ENCODE assay signal across 16 mouse cellular contexts in genomic region chr10:4347591-4347990, GRCm38 (mm10). TPM values are rescaled to one million over a fixed set of nuclear protein-coding genes. Genes with fewer than 3 reads are reported as not detected.
DNase-seq lines count a peak whose midpoint lies in the region; ATAC-seq and TF ChIP-seq lines count a peak whose summit lies in the region.
"Had no signal": no experiment of that assay in that cellular context is flagged by ENCODE, and none has a peak within 500 bp of the region (broad histone marks: within the 10 kb centered on the region; RNA-seq: fewer than 3 reads in every experiment).

No protein-coding gene starts in this region.

- H3K9ac ChIP-seq in hindbrain, embryonic 12.5 days, result no peak overlapping the region
- no peak overlapping the region for H3K9ac ChIP-seq in hindbrain, embryonic 13.5 days
- H3K9ac ChIP-seq: embryonic facial prominence, embryonic 15.5 days; liver, embryonic 13.5 days; lung, embryonic 15.5 days; stomach, embryonic 15.5 days had no signal

- peaks cover 6% of the 10 kb centered on the region; the same call in 1 of the 2 replicates for H3K4me1 ChIP-seq in hindbrain, embryonic 12.5 days
- peaks cover 7% of the 10 kb centered on the region for H3K4me1 ChIP-seq in hindbrain, embryonic 13.5 days (replicated peaks)
- peaks cover 14% of the 10 kb centered on the region for H3K4me1 ChIP-seq in testis, adult 2 months (ENCODE audit: control insufficient read depth, insufficient read depth, low read length)

- H3K4me2 ChIP-seq in hindbrain, embryonic 12.5 days (replicated peaks), result no peak overlapping the region
- no peak overlapping the region for H3K4me2 ChIP-seq in hindbrain, embryonic 13.5 days

- no peaks in the 10 kb centered on the region for H3K36me3 ChIP-seq in hindbrain, embryonic 12.5 days
- H3K36me3 ChIP-seq in hindbrain, embryonic 13.5 days, result no peaks in the 10 kb centered on the region
- no peaks in the 10 kb centered on the region for H3K36me3 ChIP-seq in testis, adult 2 months (ENCODE audit: control insufficient read depth, insufficient read depth, low read length)
- H3K36me3 ChIP-seq: embryonic facial prominence, embryonic 15.5 days; liver, embryonic 13.5 days; lung, embryonic 15.5 days; stomach, embryonic 15.5 days had no signal

- H3K4me3 ChIP-seq in hindbrain, embryonic 12.5 days, result no peak overlapping the region
- no peak overlapping the region for H3K4me3 ChIP-seq in hindbrain, embryonic 13.5 days
- peak overlapping the region; percentile 90 for H3K4me3 ChIP-seq in testis, adult 2 months (ENCODE audit: control insufficient read depth, low read depth, low read length)

- no peak overlapping the region for H3K27ac ChIP-seq in hindbrain, embryonic 12.5 days
- H3K27ac ChIP-seq in hindbrain, embryonic 13.5 days, result no peak overlapping the region
- peak overlapping the region; percentile 96 for H3K27ac ChIP-seq in testis, adult 2 months (ENCODE audit: control insufficient read depth, insufficient read depth, low read depth, low read length)
- H3K27ac ChIP-seq: embryonic facial prominence, embryonic 15.5 days; gastrocnemius, adult 2 months; heart, embryonic 13.5 days; liver, embryonic 13.5 days; lung, embryonic 15.5 days; stomach, embryonic 15.5 days had no signal

- 94% methylated on average over 14 of the region's 14 CpGs for WGBS in hindbrain, embryonic 12.5 days
- WGBS in hindbrain, embryonic 13.5 days, result 98% methylated on average over 14 of the region's 14 CpGs

- peak; percentile 19; the same call in 1 of the 2 replicates for TF ChIP-seq CTCF in testis, adult 2 months (IDR thresholded peaks at IDR 0.05; ENCODE audit: control insufficient read depth, insufficient read depth, insufficient replicate concordance, low read depth, low read length)

- TF ChIP-seq POLR2A in testis, adult 2 months (IDR thresholded peaks at IDR 0.05; ENCODE audit: control insufficient read depth, low read depth, low read length), result peak; percentile 83; the same call in 1 of the 2 replicates

- no peaks in the 10 kb centered on the region for H3K27me3 ChIP-seq in hindbrain, embryonic 12.5 days
- H3K27me3 ChIP-seq in hindbrain, embryonic 13.5 days, result no peaks in the 10 kb centered on the region
- no peaks in the 10 kb centered on the region for H3K27me3 ChIP-seq in testis, adult 2 months (ENCODE audit: control insufficient read depth, insufficient read depth, low read length)
- H3K27me3 ChIP-seq: embryonic facial prominence, embryonic 15.5 days; heart, embryonic 13.5 days; liver, embryonic 13.5 days; lung, embryonic 15.5 days; stomach, embryonic 15.5 days had no signal

- H3K9me3 ChIP-seq in hindbrain, embryonic 12.5 days (replicated peaks), result no peaks in the 10 kb centered on the region
- H3K9me3 ChIP-seq in hindbrain, embryonic 13.5 days, result no peaks in the 10 kb centered on the region
- H3K9me3 ChIP-seq: embryonic facial prominence, embryonic 15.5 days; heart, embryonic 13.5 days; liver, embryonic 13.5 days; lung, embryonic 15.5 days; stomach, embryonic 15.5 days had no signal

- DNase-seq in testis, postnatal 14 days (ENCODE audit: low spot score), result no peak
- peak; percentile 52 for DNase-seq in adrenal gland, postnatal 25 days
- DNase-seq in right cerebral cortex, adult 18-20 months, result no peak
- DNase-seq: embryo, embryonic 11 days; gastrocnemius, adult 2 months; heart, postnatal 36 days; liver, embryonic 13.5 days; spleen, adult 18-20 months had no signal

- peak; percentile 12; the same call in 1 of the 2 replicates for ATAC-seq in hindbrain, embryonic 12.5 days (ENCODE audit: low FRiP score)
- ATAC-seq in hindbrain, embryonic 13.5 days (ENCODE audit: low FRiP score), result no peak
- no peak for ATAC-seq in megakaryocyte, adult 5-6 weeks (ENCODE audit: poor library complexity, severe bottlenecking)

RNA-seq across cellular contexts. Expression of gene Zbtb2, which starts 40.3 kb away (rescaled TPM):
- 18.1 and 19.3 TPM in 2 replicates for polyA plus RNA-seq in hindbrain, embryonic 12.5 days (2016; fragmentation: Nextera tagmentation; extraction: Ambion mirVana)
- polyA plus RNA-seq in hindbrain, embryonic 13.5 days (2015; fragmentation: Nextera tagmentation; extraction: Ambion mirVana), result 15.7 and 16.0 TPM in 2 replicates
- 2.3 TPM in 2 replicates for polyA plus RNA-seq in testis, adult 2 months (2012; rRNA removed)
- total RNA-seq in adrenal gland, postnatal 25 days (2021), result 11.0 and 11.5 TPM in 2 replicates
- total RNA-seq in megakaryocyte, adult 5-6 weeks (2015), result 12.8 and 14.2 TPM in 2 replicates
- total RNA-seq in megakaryocyte, adult 5-6 weeks (2017), result 10.8 and 12.2 TPM in 2 replicates
